Mouse (Mus musculus) adrenal gland (tissue): ENCODE measurements around the gene Sap30l.
"Not testable (repeated sequence)": the region's sequence is repeated elsewhere in the genome, so short reads cannot be mapped to it uniquely, and the experiment has no call there.

Experiments used
- intact Hi-C: fragments of 180-260 bp; cut with DNase I; formaldehyde crosslinking; loops from one replicate; pipeline ENCODE4 v1.15.1; 2025

Gene Sap30l

DNA sequence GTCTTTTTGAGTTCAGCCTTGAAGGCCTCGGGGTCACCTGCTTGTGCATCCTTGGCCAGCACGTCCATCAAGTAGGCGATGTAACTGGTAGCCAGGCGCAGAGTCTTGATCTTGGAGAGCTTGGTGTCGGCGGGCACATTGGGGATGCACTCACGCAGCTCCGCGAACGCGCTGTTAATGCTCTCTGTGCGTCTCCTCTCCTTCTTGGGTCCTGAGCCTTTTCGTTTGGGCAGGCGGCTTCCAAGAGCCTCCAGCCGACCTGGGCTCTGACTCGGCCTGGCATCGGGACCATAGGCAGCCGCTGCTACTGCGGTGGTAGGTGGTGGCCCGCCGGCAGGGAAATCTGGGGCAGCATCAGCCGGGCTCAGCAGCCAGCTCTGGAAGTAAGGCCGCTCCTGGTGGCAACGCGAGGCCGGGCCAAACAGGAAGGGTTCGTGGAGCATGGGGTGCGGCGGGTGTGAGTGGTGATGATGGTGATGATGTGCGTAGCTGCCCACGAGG is 29.9 kb downstream of the Sap30l start:
- intact Hi-C loops = no loop called here

DNA sequence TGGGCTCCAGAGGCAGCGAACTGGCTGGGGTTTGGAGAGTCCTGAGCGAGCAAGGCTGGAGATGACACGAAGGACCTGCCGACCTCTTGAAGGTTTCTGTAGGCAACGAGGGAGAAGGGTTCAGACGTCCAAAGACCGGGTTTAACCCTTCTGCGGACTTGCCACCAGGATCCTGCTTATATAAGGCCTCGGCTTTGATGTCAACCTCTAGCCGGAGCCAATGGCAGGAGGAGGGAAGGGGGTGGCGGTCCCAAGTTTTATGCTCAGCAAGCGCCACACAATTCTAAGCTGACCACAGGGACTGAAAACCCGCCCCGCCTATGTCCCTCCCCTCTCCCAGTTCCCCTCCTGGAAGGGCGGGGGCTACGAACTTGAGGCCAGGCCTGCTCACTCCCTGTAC is 30.4 kb downstream of the Sap30l start:
- intact Hi-C loops = no loop called here

DNA sequence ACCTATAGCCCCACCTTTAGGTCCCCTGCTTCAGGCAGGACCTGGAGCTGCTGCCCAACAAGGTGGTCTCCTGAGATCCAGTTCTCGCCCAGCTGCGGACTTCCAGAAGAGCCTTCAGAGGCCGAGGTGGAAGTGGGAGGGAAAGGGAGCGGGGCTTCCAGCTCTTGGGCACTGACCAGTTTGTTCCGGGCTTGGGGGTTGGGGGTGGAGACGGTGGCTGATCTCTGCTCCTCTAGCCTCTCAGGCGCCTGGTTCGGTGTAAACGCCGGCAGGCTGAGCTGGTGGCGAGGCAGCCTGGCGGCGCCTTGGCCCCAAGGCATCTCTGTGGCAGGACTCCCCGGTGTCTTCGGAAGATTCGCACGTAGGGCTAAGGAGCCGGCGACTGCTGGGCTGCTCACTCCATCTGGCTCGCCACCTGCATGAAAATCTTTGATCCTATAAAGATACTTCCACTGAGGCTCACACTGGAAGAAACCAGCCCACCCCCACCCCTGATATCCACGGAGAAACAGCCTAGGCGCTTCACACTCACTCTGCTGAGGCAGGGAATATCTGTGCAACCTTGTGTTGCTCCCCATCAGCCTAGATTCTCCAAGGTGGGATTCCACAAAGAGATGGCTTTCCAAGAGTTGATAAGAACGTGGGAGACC is 31.2 kb downstream of the Sap30l start, which contains the start of gene Hand1:
Gene Hand1 (minus strand): TSS at position 267 of the 650 bp plus-strand sequence.
- intact Hi-C loops = no loop called here

DNA sequence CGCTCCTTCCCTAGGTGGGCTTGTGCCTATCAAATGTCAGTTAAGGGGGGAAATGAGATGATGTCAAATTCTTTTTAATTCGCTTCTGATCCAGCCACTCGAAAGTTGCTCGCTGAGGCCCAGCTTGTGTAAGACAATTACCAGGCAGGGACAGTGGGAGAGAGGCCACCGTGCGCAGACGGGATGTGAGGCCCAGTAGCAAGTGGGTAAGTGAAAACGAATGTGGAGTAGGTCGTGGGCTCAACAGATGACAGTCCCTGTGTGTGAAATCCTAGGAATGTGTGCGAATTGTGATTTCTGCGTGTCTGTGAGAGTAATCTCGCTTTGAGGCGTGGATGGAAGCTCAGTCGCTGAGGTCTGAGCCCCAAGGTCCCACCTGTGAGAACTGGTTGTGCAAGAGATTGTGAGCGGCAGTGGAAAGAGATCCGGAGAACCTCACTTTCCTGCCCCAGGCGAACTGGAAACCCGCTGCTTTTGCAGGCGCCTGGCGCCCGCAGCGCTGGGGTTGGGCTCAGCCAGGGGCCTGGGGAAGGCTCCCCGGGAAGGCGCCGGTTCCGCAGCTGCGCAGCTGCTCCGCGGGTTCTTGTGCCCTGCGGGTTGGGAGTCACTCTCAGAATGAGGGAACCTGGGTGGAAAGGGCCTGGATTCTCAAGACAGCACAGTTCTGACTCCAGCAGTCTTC is 32.0 kb downstream of the Sap30l start:
- intact Hi-C loops = no loop called here

DNA sequence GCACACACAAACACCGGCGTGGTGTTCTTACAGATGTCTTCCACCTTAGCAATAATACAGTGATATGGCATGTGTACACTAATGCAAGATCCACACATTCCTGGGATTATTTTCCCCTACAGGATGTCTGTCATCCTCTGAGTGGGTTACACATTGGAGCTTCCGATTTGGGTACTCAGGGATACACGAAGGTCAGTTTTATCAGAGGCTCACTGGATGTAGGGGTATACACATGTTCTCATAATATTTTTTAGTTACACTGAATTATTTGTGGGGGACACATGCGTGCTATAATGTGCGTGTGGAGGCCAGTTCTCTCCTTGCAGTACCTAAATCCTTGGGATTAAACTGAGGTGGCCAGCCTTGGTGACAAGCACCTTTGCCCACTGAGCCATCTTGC is 32.6 kb downstream of the Sap30l start:
- intact Hi-C loops = no loop called here

DNA sequence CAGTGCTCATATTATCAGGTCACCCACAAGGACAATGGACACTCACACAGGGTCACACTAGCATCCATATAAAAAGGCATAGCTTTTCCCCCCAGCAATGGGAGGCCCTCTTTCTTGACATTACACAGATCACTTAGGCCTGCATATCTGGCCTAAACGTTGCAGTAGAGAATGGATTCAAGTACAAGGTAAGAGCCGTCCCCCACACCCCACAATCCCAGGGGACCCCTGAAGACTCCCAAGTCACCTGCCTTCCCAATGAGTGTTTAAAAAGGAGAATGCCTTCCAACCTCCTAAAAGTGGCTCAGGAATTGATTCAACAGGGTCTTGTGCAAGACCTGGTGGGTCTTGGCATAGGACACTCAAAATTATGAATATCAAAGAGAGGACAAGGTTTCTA is 33.9 kb downstream of the Sap30l start:
- intact Hi-C loops = no loop called here

DNA sequence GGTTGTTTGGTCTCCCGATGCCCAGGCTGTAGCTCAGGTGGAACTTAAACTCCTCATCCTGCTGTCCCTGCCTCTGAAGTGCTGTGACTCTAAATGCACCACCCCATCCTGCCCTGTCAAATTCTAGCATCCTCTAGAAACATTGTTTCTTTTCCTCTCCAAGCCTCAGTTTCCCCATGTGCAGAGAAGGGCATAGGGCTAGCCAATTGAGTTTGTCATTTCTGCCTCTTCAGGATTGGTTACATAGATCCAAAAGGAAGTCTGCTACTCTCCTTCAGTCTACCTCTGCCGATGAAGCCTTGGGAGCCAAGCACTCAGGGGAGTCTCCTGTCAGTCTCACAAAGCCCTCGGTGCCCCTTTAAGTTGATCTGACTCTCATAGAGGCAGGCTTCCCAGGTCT is 34.5 kb downstream of the Sap30l start:
- intact Hi-C loops = no loop called here

DNA sequence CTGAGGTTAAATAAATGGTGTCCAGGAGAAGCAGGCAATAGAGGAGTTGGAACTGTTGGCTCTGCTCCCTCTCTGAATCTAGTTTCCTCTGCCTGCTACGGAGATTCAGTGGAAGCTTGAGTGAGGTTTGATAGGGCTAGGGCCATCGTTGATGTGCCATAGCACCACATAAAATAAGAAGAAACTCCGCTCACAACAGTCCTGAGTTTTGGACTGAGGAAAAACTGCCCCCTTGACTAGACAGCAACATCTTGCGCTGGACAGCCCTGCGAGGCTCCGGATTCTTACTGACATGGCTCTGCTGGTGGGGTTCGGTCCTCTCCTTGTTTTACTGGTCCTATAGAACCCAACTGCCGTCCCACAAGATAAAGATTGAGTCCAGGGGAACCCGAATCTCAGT is 35.0 kb downstream of the Sap30l start:
- intact Hi-C loops = no loop called here

DNA sequence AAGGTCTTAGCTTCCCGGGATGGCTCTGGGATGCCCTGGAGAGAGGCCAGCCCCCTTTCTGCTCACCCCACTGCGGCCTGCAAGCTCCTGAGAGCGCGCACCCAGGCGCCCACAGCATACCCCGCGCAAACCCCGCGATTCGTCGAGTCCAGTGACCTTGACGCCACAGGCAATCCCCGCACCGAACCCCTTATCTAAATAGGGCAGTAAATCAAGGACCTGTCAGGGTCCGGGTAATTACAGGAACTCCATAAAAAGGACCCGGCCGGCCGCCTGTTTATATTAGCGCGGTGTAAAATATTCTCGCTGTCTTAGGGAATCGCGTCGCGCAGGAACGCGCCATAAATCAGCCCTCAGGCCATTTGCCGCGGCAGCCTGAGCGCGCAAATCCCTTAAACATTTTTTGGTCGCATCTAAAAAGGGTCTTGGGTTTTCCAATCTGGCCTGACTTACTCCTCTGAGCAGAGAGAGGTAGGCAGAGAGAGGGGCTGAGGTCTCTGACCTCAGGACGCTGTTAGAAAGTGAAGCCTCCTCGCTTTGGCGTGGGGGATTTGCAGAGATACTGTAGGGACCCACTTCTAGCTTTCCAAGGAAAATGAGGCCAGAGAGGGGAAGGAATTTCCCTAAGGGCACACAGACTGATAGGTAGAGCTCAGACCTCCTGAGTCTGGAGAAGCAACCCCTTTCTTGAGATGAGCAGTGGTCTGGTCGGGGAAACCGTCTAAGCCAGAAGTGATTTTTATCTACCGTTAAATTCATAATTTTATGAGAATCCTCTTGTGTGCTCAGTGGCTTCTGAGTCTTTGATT is 35.6 kb downstream of the Sap30l start:
- intact Hi-C loops = no loop called here

DNA sequence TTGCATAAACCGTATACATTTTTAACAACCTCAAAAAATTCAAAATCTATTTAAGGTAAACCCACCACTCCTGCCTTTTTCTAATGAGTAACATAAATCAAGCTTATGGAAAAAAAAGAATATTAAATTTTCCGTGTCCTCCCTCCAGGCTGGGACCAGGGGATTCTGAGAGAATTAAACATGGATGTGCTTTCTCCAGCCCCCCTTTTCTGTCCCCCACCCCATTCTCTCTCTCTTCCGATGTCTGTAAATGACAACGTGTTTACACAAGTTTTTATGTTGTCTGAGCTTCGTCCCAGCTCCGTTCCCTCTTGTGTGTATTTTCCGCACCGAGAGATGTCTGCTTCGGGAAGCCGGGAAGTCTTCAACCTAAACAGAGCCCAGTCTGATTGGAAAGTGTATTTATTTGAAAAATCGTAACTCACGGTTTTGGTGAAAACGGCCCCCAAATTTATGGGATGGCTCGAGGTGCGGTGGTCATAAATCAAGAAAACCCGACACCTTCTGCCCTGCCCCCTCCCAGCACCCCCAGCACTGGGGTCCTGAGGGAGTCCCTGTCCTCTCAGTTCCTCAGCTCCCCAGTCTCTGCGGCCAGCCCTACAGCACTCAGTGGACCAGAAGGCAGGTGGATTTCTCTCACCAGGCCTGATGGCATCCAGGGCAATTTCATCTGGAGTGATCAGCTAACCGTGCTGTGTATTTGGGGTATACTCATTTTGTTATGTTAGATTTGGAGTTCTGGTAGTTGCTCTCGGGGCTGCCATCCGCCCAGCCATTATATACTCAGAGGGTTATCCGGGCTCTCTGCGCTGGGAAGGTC is 36.6 kb downstream of the Sap30l start:
- intact Hi-C loops = no loop called here

DNA sequence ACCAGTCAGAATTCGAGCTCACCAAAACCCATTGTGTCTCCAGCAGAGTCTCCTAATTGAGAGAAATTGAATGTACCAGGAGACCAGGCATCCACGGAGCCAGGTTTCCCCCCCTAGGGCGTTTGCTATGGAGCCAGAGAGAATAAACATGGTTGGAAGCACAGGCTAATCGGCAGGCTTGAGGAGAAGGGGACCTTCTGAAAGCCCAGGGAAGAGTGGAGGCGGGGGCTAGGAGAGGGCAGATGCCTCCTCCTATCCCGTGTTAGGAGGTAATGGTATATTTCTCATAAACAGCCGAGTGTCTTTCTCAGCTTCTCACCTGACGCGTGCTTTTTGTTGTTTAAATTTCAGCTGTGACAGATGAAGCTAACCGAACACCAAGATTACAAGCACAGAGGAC is 39.5 kb downstream of the Sap30l start:
- intact Hi-C loops = no loop called here

DNA sequence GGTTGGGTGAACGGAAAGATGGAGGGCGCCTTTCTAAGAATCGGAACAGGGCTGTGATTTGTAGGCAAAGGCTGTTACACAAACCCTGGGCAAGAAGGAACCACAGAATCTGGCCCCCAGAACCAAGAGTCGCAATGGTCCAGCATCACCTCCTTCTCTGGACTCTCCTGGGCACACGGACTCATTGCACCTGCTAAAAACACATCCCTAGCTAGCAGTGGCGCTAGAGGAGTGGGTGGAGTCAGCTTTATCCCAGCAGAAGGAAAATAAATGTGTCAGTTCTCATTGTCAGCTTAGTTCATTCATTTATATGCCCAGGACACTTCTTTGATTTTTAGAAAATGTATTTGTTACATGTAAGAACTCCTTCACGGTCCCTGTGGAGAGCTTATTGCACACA is 40.0 kb downstream of the Sap30l start:
- intact Hi-C loops = no loop called here

DNA sequence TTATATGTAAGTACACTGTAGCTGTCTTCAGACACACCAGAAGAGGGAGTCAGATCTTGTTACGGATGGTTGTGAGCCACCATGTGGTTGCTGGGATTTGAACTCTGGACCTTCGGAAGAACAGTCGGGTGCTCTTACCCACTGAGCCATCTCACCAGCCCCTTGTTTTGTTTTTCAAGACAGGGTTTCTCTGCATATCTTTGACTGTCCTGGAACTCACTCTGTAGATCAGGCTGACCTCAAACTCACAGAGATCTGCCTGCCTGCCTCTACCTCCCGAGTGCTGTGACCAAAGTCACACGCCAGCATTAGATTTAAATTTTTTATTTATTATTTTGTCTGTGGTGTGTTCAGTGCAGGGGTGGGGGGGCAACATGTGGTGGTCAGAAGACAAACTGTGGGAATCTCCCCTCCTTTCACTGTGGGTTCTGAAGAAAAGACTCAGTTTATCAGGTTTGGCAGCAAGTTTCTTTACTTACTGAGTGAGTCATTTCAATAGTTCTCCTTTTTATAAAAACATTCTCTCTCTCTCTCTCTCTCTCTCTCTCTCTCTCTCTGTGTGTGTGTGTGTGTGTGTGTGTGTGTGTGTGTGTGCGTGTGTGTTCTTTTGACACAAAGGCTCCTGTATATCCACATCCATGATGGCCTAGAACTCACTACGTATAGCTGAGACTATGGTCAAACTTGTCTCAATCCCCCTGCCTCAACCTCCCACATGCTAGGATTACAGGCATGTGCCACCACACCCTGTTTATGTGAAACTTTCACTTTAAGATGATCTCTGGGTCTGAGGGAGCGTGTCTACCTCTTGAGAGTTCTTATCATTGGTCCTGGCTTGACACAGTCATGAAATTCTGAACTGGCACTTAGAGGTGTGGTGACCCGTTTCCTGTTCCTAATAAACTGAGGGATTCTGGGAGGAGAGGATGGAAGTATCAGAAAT is 45.3 kb downstream of the Sap30l start:
- intact Hi-C loops = not testable (repeated sequence)

DNA sequence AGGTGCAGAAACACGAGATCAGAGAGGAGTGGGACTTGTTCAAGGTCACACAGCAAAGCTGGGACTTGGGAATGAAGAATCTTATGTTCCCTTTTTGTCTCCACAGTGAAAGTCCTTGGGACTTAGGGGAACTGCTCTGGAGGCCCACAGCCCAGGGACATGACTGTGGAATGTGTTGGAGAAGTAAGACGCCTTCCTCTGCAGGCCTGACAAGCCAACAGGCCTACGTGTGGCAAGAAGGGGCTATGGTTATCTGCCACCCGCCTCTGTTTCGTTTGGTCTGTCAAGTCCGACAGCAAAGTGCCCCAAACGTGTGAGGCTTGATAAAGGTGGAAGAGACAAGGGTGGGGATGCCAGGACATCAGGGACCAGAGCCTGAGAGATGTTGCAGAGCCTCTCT is 46.0 kb downstream of the Sap30l start:
- intact Hi-C loops = no loop called here

DNA sequence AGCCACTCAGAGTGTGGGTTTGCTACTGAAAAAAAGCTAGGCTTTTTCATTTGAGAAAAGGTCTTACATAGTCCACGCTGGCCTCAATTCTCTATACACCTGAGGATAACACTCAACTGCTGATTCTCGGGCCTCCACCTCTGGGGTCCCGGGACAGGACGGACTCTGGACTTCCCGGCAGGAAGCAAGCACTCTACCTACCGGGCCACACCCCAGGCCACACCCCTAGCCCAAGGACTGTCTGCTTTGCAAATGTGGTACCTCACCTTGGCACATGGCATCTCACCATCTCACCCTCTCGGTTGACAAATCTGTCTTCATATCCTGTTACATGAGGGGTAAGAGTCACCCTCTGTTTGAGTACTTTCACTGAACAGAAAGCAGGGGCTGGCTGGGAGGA is 48.9 kb downstream of the Sap30l start:
- intact Hi-C loops = no loop called here

DNA sequence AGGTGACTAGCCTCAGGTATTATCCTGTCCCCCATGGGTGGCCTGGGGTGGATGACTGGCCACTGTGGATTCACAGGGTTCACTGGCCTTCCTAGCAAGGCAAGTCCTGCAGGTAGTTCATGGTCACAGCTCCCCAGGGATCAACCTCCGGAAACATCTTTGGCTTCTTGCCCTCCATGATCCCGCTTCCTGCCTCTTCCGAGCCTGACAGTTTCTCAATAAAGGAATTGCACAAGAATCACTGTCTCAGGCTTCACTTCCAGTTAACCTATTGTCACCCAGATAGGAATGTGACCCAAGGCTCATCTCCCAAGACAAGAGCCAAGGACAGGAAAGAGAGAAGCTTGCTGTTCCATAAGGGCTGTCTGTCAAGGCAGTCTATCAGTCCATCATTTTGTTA is 49.5 kb downstream of the Sap30l start:
- intact Hi-C loops = no loop called here

DNA sequence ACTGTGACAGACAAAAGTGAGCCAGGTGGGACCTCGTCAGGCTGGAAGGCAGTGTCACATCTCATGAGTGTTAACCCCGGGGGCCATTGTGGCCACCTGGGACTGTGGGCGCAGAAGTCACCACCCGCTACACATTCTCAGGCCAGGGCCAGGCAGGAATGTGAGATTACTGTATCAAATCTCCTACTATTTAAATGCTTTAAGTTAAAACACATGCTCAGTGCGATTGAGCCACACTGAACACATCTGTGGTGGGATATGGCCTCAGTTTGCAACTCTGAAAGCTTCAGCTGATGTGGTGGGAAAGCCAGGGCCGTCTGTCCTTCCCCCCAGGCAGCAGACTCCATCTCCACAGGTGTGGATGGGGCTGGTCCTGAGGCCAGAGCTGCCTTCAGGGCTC is 52.1 kb downstream of the Sap30l start:
- intact Hi-C loops = no loop called here

DNA sequence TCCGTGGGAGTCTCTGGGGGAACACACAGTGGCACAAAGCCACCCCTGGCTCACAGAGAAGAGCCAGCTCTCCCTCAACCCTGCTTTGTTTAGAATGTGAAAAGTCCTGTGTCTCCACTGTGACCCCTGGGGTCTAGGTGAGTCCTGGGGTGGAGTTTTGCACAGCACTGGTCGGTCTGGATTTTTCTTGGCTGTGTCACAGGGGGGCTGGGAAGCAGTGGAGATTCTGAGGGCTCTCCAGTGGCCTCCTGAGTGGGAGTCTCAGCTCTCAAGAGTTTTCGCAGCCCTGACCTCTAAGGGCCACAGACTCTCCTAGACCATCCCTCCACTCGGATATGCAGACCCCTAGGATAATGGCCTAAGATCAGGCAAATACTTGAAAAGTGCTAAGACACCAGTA is 56.3 kb downstream of the Sap30l start:
- intact Hi-C loops = no loop called here
